Mouse (Mus musculus) MEL (cell line): ENCODE data around the gene Nras. TPM values are rescaled to one million over a fixed set of nuclear protein-coding genes. Genes with fewer than 3 reads are reported as not detected.

Experiments
- DNase-seq: peaks from one replicate; pipeline ENCODE4 v3.0.0; 2011; ENCODE audit warnings: low read depth, low spot score
- H3K27ac ChIP-seq: 2 replicates; pipeline ENCODE4 v1.5.1; 2012; ENCODE audit warnings: low read depth, mild to moderate bottlenecking, control low read depth, low read length, moderate library complexity; ENCODE audit not compliant: control insufficient read depth
- H3K27me3 ChIP-seq, 2 experiments: fragments of 150-350 bp in 1 of 2; sonication (generic) in 1 of 2; 2 replicates each; pipeline ENCODE4 v1.6.1; 2012; ENCODE audit warnings: low read length in 2 of 2, mild to moderate bottlenecking in 2 of 2, improper control_type of control experiment in 1 of 2, moderate library complexity in 1 of 2; ENCODE audit not compliant: insufficient read depth in 2 of 2, control insufficient read depth in 1 of 2
- H3K36me3 ChIP-seq, 2 experiments: 2 replicates each; pipeline ENCODE4 v1.6.1; 2012 to 2014; ENCODE audit warnings: low read length in 2 of 2, improper control_type of control experiment in 1 of 2, inconsistent platforms in 1 of 2, mild to moderate bottlenecking in 1 of 2; ENCODE audit not compliant: insufficient read depth in 2 of 2, control insufficient read depth in 1 of 2
- H3K4me1 ChIP-seq, 2 experiments: fragments of 150-350 bp in 1 of 2; sonication (generic) in 1 of 2; 2 replicates each; pipeline ENCODE4 v1.6.1; 2012; ENCODE audit warnings: low read length in 2 of 2, improper control_type of control experiment in 1 of 2, mild to moderate bottlenecking in 1 of 2; ENCODE audit not compliant: insufficient read depth in 2 of 2, control insufficient read depth in 1 of 2
- H3K4me3 ChIP-seq, 2 experiments: fragments of 150-350 bp in 1 of 2; sonication (generic) in 1 of 2; 2 replicates each; pipeline ENCODE4 v1.5.1; 2012; ENCODE audit warnings: low read depth in 2 of 2, low read length in 2 of 2, mild to moderate bottlenecking in 2 of 2, moderate library complexity in 2 of 2, control low read depth in 1 of 2, improper control_type of control experiment in 1 of 2; ENCODE audit not compliant: control insufficient read depth in 1 of 2, insufficient read depth in 1 of 2
- H3K79me2 ChIP-seq: 2 replicates; pipeline ENCODE4 v1.6.1; 2012; ENCODE audit warnings: mild to moderate bottlenecking, low read length, moderate library complexity; ENCODE audit not compliant: control insufficient read depth, poor library complexity, insufficient read depth
- H3K9ac ChIP-seq: 2 replicates; pipeline ENCODE4 v1.6.1; 2012; ENCODE audit warnings: low read depth, mild to moderate bottlenecking, control low read depth, low read length, moderate library complexity; ENCODE audit not compliant: control insufficient read depth, poor library complexity, severe bottlenecking
- H3K9me3 ChIP-seq: fragments of 150-350 bp; sonication (generic); replicated peaks from 2 replicates; pipeline ENCODE4 v1.6.1; 2012; ENCODE audit warnings: mild to moderate bottlenecking, low read length, improper control_type of control experiment, moderate library complexity; ENCODE audit not compliant: insufficient read depth
- BHLHE40 ChIP-seq: IDR thresholded peaks from 2 replicates; pipeline ENCODE4 v1.6.1; 2012; ENCODE audit warnings: low read depth, mild to moderate bottlenecking, inconsistent platforms, low read length, improper control_type of control experiment, borderline replicate concordance
- CHD1 ChIP-seq: IDR thresholded peaks from 2 replicates; pipeline ENCODE4 v1.6.1; 2012; ENCODE audit warnings: low read depth, mild to moderate bottlenecking, inconsistent platforms, low read length, improper control_type of control experiment
- CHD2 ChIP-seq: IDR thresholded peaks from 2 replicates; pipeline ENCODE4 v1.6.1; 2011; ENCODE audit warnings: low read length, improper control_type of control experiment
- CTCF ChIP-seq, 3 experiments: IDR thresholded peaks in 2 of 3; conservative IDR thresholded peaks in 1 of 3; 2 replicates each; pipeline ENCODE4 v1.5.1; 2011 to 2012; ENCODE audit warnings: low read length in 3 of 3, low read depth in 2 of 3, mild to moderate bottlenecking in 2 of 3, improper control_type of control experiment in 1 of 3, inconsistent platforms in 1 of 3, mixed read lengths in 1 of 3, moderate library complexity in 1 of 3; ENCODE audit not compliant: control insufficient read depth in 1 of 3, insufficient read depth in 1 of 3, poor library complexity in 1 of 3, severe bottlenecking in 1 of 3
- E2F4 ChIP-seq: IDR thresholded peaks from 2 replicates; pipeline ENCODE4 v1.6.1; 2011; ENCODE audit warnings: low read depth, low read length, improper control_type of control experiment, borderline replicate concordance
- EP300 ChIP-seq, 2 experiments: IDR thresholded peaks; 2 replicates each; pipeline ENCODE4 v1.6.1; 2011; ENCODE audit warnings: improper control_type of control experiment in 2 of 2, low read length in 2 of 2, low read depth in 1 of 2, mild to moderate bottlenecking in 1 of 2
- ETS1 ChIP-seq: IDR thresholded peaks from 2 replicates; pipeline ENCODE4 v1.6.1; 2012; ENCODE audit warnings: low read depth, mild to moderate bottlenecking, inconsistent platforms, low read length, improper control_type of control experiment, moderate library complexity
- GABPA ChIP-seq: IDR thresholded peaks from 2 replicates; pipeline ENCODE4 v1.6.1; 2012; ENCODE audit warnings: low read depth, mild to moderate bottlenecking, inconsistent platforms, low read length, improper control_type of control experiment, moderate library complexity
- GATA1 ChIP-seq: IDR thresholded peaks from 2 replicates; pipeline ENCODE4 v1.6.1; 2011; ENCODE audit warnings: low read depth, low read length, improper control_type of control experiment
- JUND ChIP-seq: IDR thresholded peaks from 2 replicates; pipeline ENCODE4 v1.6.1; 2011; ENCODE audit warnings: low read depth, mild to moderate bottlenecking, improper control_type of control experiment, low read length
- KAT2A ChIP-seq: conservative IDR thresholded peaks from 2 replicates; pipeline ENCODE4 v1.6.1; 2012; ENCODE audit warnings: low read depth, low read length, improper control_type of control experiment, inconsistent platforms
- MAFK ChIP-seq: IDR thresholded peaks from 2 replicates; pipeline ENCODE4 v1.6.1; 2011; ENCODE audit warnings: low read depth, mild to moderate bottlenecking, low read length, improper control_type of control experiment, borderline replicate concordance
- MAX ChIP-seq: IDR thresholded peaks from 2 replicates; pipeline ENCODE4 v1.6.1; 2011; ENCODE audit warnings: low read length, improper control_type of control experiment
- MAZ ChIP-seq: IDR thresholded peaks from 2 replicates; pipeline ENCODE4 v1.6.1; 2012; ENCODE audit warnings: low read depth, mild to moderate bottlenecking, inconsistent platforms, low read length, improper control_type of control experiment
- MEF2A ChIP-seq: IDR thresholded peaks from 2 replicates; pipeline ENCODE4 v1.6.1; 2014; ENCODE audit warnings: low read depth, mild to moderate bottlenecking, inconsistent platforms, low read length, improper control_type of control experiment; ENCODE audit not compliant: poor library complexity, insufficient replicate concordance, severe bottlenecking; ENCODE audit errors: extremely low read depth
- MXI1 ChIP-seq: IDR thresholded peaks from 2 replicates; pipeline ENCODE4 v1.6.1; 2011; ENCODE audit warnings: mild to moderate bottlenecking, low read depth, low read length, improper control_type of control experiment
- MYC ChIP-seq: IDR thresholded peaks from 2 replicates; pipeline ENCODE4 v1.6.1; 2011; ENCODE audit warnings: low read depth, mild to moderate bottlenecking, low read length, improper control_type of control experiment, moderate library complexity
- NELFE ChIP-seq: IDR thresholded peaks from 2 replicates; pipeline ENCODE4 v1.6.1; 2011; ENCODE audit warnings: low read depth, low read length, improper control_type of control experiment
- NRF1 ChIP-seq: IDR thresholded peaks from 2 replicates; pipeline ENCODE4 v1.6.1; 2014; ENCODE audit warnings: low read depth, mild to moderate bottlenecking, inconsistent platforms, low read length, improper control_type of control experiment, moderate library complexity; ENCODE audit not compliant: poor library complexity, insufficient read depth, severe bottlenecking
- POLR2A ChIP-seq, 2 experiments: IDR thresholded peaks; 2 replicates each; pipeline ENCODE4 v1.6.1; 2011 to 2012; ENCODE audit warnings: low read length in 2 of 2, mild to moderate bottlenecking in 2 of 2, control low read depth in 1 of 2, improper control_type of control experiment in 1 of 2, low read depth in 1 of 2, moderate library complexity in 1 of 2; ENCODE audit not compliant: control insufficient read depth in 1 of 2, insufficient read depth in 1 of 2, poor library complexity in 1 of 2
- POLR2AphosphoS2 ChIP-seq: IDR thresholded peaks from 2 replicates; pipeline ENCODE4 v1.6.1; 2011; ENCODE audit warnings: low read length, improper control_type of control experiment
- POLR2AphosphoS5 ChIP-seq: IDR thresholded peaks from 2 replicates; pipeline ENCODE4 v1.6.1; 2012; ENCODE audit warnings: low read depth, borderline replicate concordance, mild to moderate bottlenecking, inconsistent platforms, low read length, moderate library complexity, mixed read lengths
- RAD21 ChIP-seq: IDR thresholded peaks from 2 replicates; pipeline ENCODE4 v1.6.1; 2011; ENCODE audit warnings: mild to moderate bottlenecking, low read depth, low read length, improper control_type of control experiment
- RCOR1 ChIP-seq: IDR thresholded peaks from 2 replicates; pipeline ENCODE4 v1.6.1; 2012; ENCODE audit warnings: low read depth, mild to moderate bottlenecking, inconsistent platforms, low read length, improper control_type of control experiment
- SIN3A ChIP-seq: IDR thresholded peaks from 2 replicates; pipeline ENCODE4 v1.6.1; 2012; ENCODE audit warnings: low read length, improper control_type of control experiment, inconsistent platforms
- SMC3 ChIP-seq: IDR thresholded peaks from 2 replicates; pipeline ENCODE4 v1.6.1; 2011; ENCODE audit warnings: low read depth, low read length, improper control_type of control experiment
- TAL1 ChIP-seq: IDR thresholded peaks from 2 replicates; pipeline ENCODE4 v1.6.1; 2012; ENCODE audit warnings: mild to moderate bottlenecking, inconsistent platforms, low read length, moderate library complexity, mixed read lengths
- TBP ChIP-seq: IDR thresholded peaks from 2 replicates; pipeline ENCODE4 v1.8.0; 2011; ENCODE audit warnings: low read depth, low read length, improper control_type of control experiment
- TCF12 ChIP-seq: IDR thresholded peaks from 2 replicates; pipeline ENCODE4 v1.6.1; 2014; ENCODE audit warnings: low read depth, mild to moderate bottlenecking, inconsistent platforms, low read length, improper control_type of control experiment, moderate library complexity
- UBTF ChIP-seq: IDR thresholded peaks from 2 replicates; pipeline ENCODE4 v1.6.1; 2012; ENCODE audit warnings: low read depth, mild to moderate bottlenecking, inconsistent platforms, low read length, improper control_type of control experiment, moderate library complexity, borderline replicate concordance; ENCODE audit not compliant: insufficient read depth
- USF2 ChIP-seq, 2 experiments: IDR thresholded peaks; 2 replicates each; pipeline ENCODE4 v1.6.1; 2011 to 2012; ENCODE audit warnings: improper control_type of control experiment in 2 of 2, low read length in 2 of 2, borderline replicate concordance in 1 of 2, inconsistent platforms in 1 of 2, low read depth in 1 of 2, mild to moderate bottlenecking in 1 of 2; ENCODE audit not compliant: insufficient read depth in 1 of 2
- ZKSCAN1 ChIP-seq: IDR thresholded peaks from 2 replicates; pipeline ENCODE4 v1.6.1; 2012; ENCODE audit warnings: low read depth, mild to moderate bottlenecking, inconsistent platforms, low read length, improper control_type of control experiment, moderate library complexity
- ZMIZ1 ChIP-seq: IDR thresholded peaks from 2 replicates; pipeline ENCODE4 v1.6.1; 2012; ENCODE audit warnings: low read depth, mild to moderate bottlenecking, inconsistent platforms, low read length, improper control_type of control experiment, moderate library complexity
- polyA plus RNA-seq, 2 experiments: library from polyadenylated mRNA; stranded (reverse) in 1 of 2; unstranded in 1 of 2; fragments of >175 nt in 1 of 2; fragments of >200 nt in 1 of 2; gene quantifications; 2 replicates each; pipeline versions ENCODE4 v1.2.1 to v1.2.4; 2012; ENCODE audit warnings: low replicate concordance in 2 of 2, low read depth in 1 of 2; ENCODE audit not compliant: insufficient read length in 2 of 2, insufficient read depth in 1 of 2, missing spikeins in 1 of 2
- total RNA-seq: library from RNA; depleted of rRNA; stranded (reverse); fragments of 300-350 nt; gene quantifications from 2 replicates; pipeline ENCODE4 v1.2.3, GENCODE M21; 2012; rRNA removed

Gene Nras
- total RNA-seq (92.0 and 95.9 TPM in 2 replicates), polyA plus RNA-seq (100 to 1,000 TPM in 1 of 2 experiments, 10 to 100 TPM in 1; 95.3 to 193 TPM)

- Histone ChIP-seq H3K36me3 (peaks cover 11 to 35% of the 10 kb centered on the region in 2 experiments), H3K27ac (peak within 1 kb of the TSS; percentile 95)
- TF ChIP-seq SIN3A (peak; percentile 98), KAT2A (no peak; the same call in 1 of the 2 replicates), POLR2A (IDR thresholded peaks at IDR 0.05; ENCODE audit: control insufficient read depth in 1 of 2, insufficient read depth in 1 of 2, low read depth in 1 of 2, low read length in 2 of 2, poor library complexity in 1 of 2) (peak; percentile 67 to 80; a peak in 3 of 4 replicates), GATA1 (no peak), USF2 (IDR thresholded peaks at IDR 0.05; ENCODE audit: borderline replicate concordance in 1 of 2, insufficient read depth in 1 of 2, low read depth in 1 of 2, low read length in 2 of 2) (0 out of 4 replicates have a peak, but pooled peaks of 1 of the 2 experiments have one; percentile 39), POLR2AphosphoS2 (peak; percentile 98), MXI1 (peak; percentile 99), GABPA (no peak), CTCF (IDR thresholded peaks at IDR 0.05 in 2 of 3, conservative IDR thresholded peaks at IDR 0.05 in 1 of 3; ENCODE audit: control insufficient read depth in 1 of 3, insufficient read depth in 1 of 3, low read depth in 2 of 3, low read length in 3 of 3, poor library complexity in 1 of 3, severe bottlenecking in 1 of 3) (no peak), RAD21 (no peak), EP300 (IDR thresholded peaks at IDR 0.05; ENCODE audit: low read depth in 1 of 2, low read length in 2 of 2) (peak in 1 of 2 experiments; percentile 41; a peak in 2 of 4 replicates), ZMIZ1 (peak; percentile 85; the same call in 1 of the 2 replicates), MAFK (no peak), MYC (peak; percentile 79), NELFE (peak; percentile 62; the same call in 1 of the 2 replicates), E2F4 (no peak), ETS1 (peak; percentile 42; the same call in 1 of the 2 replicates), TCF12 (peak; percentile 47), NRF1 (no peak), MAX (peak; percentile 92), MEF2A (no peak), TBP (0 out of 2 replicates have a peak, but pooled peaks have one; percentile 29), RCOR1 (no peak), SMC3 (no peak), TAL1 (no peak), ZKSCAN1 (no peak), BHLHE40 (0 out of 2 replicates have a peak, but pooled peaks have one; percentile 14), MAZ (peak; percentile 99), UBTF (no peak), POLR2AphosphoS5 (no peak), CHD1 (no peak), JUND (no peak), CHD2 (0 out of 2 replicates have a peak, but pooled peaks have one; percentile 16)
These were observed at the start of gene Nras for GRCm38 (mm10) chr3:103058207-103059157. Nras (plus strand) TSS chr3:103058285.

More at GRCm38 (mm10) chr3:103058207-103059157, at the start of gene Nras:
- Histone ChIP-seq H3K4me1 (peaks cover 3 to 4% of the 10 kb centered on the region in 2 experiments; a peak in 2 of 4 replicates), H3K27me3 (no peaks in the 10 kb centered on the region), H3K9me3 (no peaks in the 10 kb centered on the region), H3K4me3 (peak within 1 kb of the TSS; percentile 73 to 98), H3K79me2 (peaks cover 12% of the 10 kb centered on the region), H3K9ac (peak within 1 kb of the TSS; percentile 98)
- DNase-seq, result peak; percentile 95
